In the genomic region with DNA sequence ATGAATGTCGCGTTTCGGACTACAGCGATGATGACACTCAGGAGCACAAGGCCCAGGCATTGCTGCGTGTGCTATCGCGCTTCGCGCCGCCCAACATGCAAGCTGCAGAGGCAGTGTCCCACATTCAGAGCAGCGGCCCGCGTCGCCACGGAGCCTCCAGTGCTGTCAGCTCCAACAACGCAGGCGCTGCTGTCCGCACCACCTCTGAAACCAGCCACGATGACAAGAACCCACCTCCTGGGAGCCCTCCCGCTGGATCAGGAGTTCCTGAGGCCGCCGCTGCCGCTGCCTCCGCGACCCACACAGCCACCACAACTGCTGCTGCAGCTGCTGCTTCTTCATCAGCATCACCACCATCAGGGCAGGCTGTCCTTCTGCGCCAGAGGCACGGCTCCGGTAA, we compare ENCODE assay signal across 10 mouse cellular contexts. TPM values are rescaled to one million over a fixed set of nuclear protein-coding genes. Genes with fewer than 3 reads are reported as not detected.
DNase-seq lines count a peak whose midpoint lies in the region; ATAC-seq lines count a peak whose summit lies in the region.
"Had no signal": no experiment of that assay in that cellular context is flagged by ENCODE, and none has a peak within 500 bp of the region (broad histone marks: within the 10 kb centered on the region; RNA-seq: fewer than 3 reads in every experiment).

No protein-coding gene starts in this region.

- peak overlapping the region; percentile 48 for H3K4me2 ChIP-seq in embryonic facial prominence, embryonic 14.5 days (ENCODE audit: low read depth, low read length)
- H3K4me2 ChIP-seq in limb, embryonic 12.5 days: peak overlapping the region; percentile 51

- no peak overlapping the region for H3K27ac ChIP-seq in embryonic facial prominence, embryonic 14.5 days (replicated peaks; ENCODE audit: low read depth, low read length)
- no peak overlapping the region for H3K27ac ChIP-seq in limb, embryonic 12.5 days
- H3K27ac ChIP-seq: macrophage had no signal

- 10% methylated on average over 21 of the region's 28 CpGs for WGBS in embryonic facial prominence, embryonic 14.5 days
- WGBS in limb, embryonic 12.5 days: 5% methylated on average over 28 of the region's 28 CpGs

- H3K36me3 ChIP-seq in embryonic facial prominence, embryonic 14.5 days (ENCODE audit: control insufficient read depth, insufficient read depth, low read length): no peaks in the 10 kb centered on the region
- no peaks in the 10 kb centered on the region for H3K36me3 ChIP-seq in limb, embryonic 12.5 days

- peak overlapping the region; percentile 23 for H3K4me3 ChIP-seq in embryonic facial prominence, embryonic 14.5 days (ENCODE audit: low read depth, low read length)
- H3K4me3 ChIP-seq in limb, embryonic 12.5 days (replicated peaks): peak overlapping the region; percentile 26

- peak; percentile 29 to 32 for DNase-seq in layer of hippocampus, postnatal 36 days
- no peak for DNase-seq in layer of hippocampus, postnatal 14 days (ENCODE audit: low spot score in 2 of 2)
- DNase-seq in embryonic facial prominence, embryonic 14.5 days (ENCODE audit: low spot score): no peak
- peak; percentile 30 for DNase-seq in right cerebral cortex, postnatal 25 days
- no peak for DNase-seq in lung, adult 18-20 months
- DNase-seq in natural killer cell, adult 2 months (ENCODE audit: low spot score in 2 of 2): no peak
- DNase-seq: adrenal gland, postnatal 25 days had no signal

- no peaks in the 10 kb centered on the region; the same call in 1 of the 2 replicates for H3K4me1 ChIP-seq in embryonic facial prominence, embryonic 14.5 days (ENCODE audit: control insufficient read depth, insufficient read depth, low read length)
- H3K4me1 ChIP-seq in limb, embryonic 12.5 days (replicated peaks): peaks cover 20% of the 10 kb centered on the region; the same call in 1 of the 2 replicates

- no peak for ATAC-seq in embryonic facial prominence, embryonic 14.5 days (ENCODE audit: low read depth)
- no peak for ATAC-seq in limb, embryonic 12.5 days (ENCODE audit: insufficient number of reproducible peaks, insufficient read depth, low FRiP score, low TSS enrichment, low read depth)

- 0 out of 2 replicates have a peak, but pooled peaks cover 4% of the 10 kb centered on the region for H3K9me3 ChIP-seq in embryonic facial prominence, embryonic 14.5 days (ENCODE audit: control insufficient read depth, low read length)
- H3K9me3 ChIP-seq in limb, embryonic 12.5 days: no peaks in the 10 kb centered on the region

- H3K27me3 ChIP-seq in embryonic facial prominence, embryonic 14.5 days (replicated peaks; ENCODE audit: control insufficient read depth, insufficient read depth, low read length): peaks cover 56% of the 10 kb centered on the region
- peaks cover 67% of the 10 kb centered on the region for H3K27me3 ChIP-seq in limb, embryonic 12.5 days

- no peak overlapping the region for H3K9ac ChIP-seq in embryonic facial prominence, embryonic 14.5 days (ENCODE audit: low read depth, low read length)
- H3K9ac ChIP-seq in limb, embryonic 12.5 days (replicated peaks): no peak overlapping the region; the same call in 1 of the 2 replicates

RNA-seq across cellular contexts. Expression of gene Vstm2b, which starts 4.4 kb away (rescaled TPM):
- 10 to 100 TPM; 65.4 to 74.6 TPM for total RNA-seq in layer of hippocampus, postnatal 36 days (2021)
- total RNA-seq in layer of hippocampus, postnatal 14 days (2021): 10 to 100 TPM; 54.5 to 55.0 TPM
- polyA plus RNA-seq in embryonic facial prominence, embryonic 14.5 days (2014; fragmentation: Nextera tagmentation; extraction: Ambion mirVana): 11.6 and 12.8 TPM in 2 replicates
- 3.4 and 3.6 TPM in 2 replicates for polyA plus RNA-seq in limb, embryonic 12.5 days (2016; fragmentation: Nextera tagmentation; extraction: Ambion mirVana)
- total RNA-seq: gastrocnemius, adult 18-20 months had no signal
- polyA plus RNA-seq: macrophage had no signal

Comparison
In these comparisons a context has a peak if more than half of its experiments do, and no peak if none do; other contexts are left out.
1. DNase-seq: peak in layer of hippocampus, postnatal 36 days (2 of 2) and right cerebral cortex, postnatal 25 days (single experiment); none in layer of hippocampus, postnatal 14 days (0 of 2), embryonic facial prominence, embryonic 14.5 days (single experiment), lung, adult 18-20 months (0 of 2) and natural killer cell, adult 2 months (0 of 2).